Mouse (Mus musculus): ENCODE data around the gene Alk. TPM values are rescaled to one million over a fixed set of nuclear protein-coding genes. Genes with fewer than 3 reads are reported as not detected.

The Alk gene
- polyA plus RNA-seq, 1 experiment from 2014 or later = 0.17 TPM

DNA sequence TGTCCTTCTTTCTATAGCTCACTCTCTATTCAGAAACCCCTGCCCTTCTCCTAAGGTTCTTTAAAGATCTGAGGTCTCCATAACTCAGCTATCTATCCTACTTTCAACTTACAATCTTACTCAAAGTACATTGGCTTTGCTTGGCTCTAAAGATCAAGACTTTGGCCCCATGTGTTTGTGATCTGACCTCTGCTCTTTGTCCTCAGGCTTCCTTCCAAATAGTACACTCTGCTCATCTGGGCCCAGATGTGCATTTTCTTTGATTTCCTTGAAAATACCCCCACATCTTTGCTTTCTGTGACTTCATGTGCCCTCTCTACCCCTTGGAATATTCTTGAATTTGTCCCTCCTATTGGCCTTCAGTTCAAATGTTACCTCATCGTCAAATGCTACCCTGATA is 417.4 kb downstream of the Alk start:
- 91% methylated on average over 1 of the region's 1 CpGs for WGBS
- TF ChIP-seq CTCF (IDR thresholded peaks at IDR 0.05; ENCODE audit: low read depth) = no peak
- Histone ChIP-seq H3K4me1 (replicated peaks; ENCODE audit: control insufficient read depth, insufficient read depth, low read length) (no peaks in the 10 kb centered on the region), H3K4me2 (replicated peaks; ENCODE audit: low read depth) (no peak overlapping the region), H3K9ac (ENCODE audit: low read depth, low read length) (no peak overlapping the region), H3K27ac (ENCODE audit: low read depth, low read length) (no peak overlapping the region), H3K27me3 (replicated peaks; ENCODE audit: control insufficient read depth, insufficient read depth, low read length) (no peaks in the 10 kb centered on the region), H3K9me3 (ENCODE audit: control insufficient read depth) (no peaks in the 10 kb centered on the region), H3K4me3 (ENCODE audit: low read depth, low read length) (no peak overlapping the region), H3K36me3 (ENCODE audit: control insufficient read depth, insufficient read depth) (no peaks in the 10 kb centered on the region)
- no peak for ATAC-seq

DNA sequence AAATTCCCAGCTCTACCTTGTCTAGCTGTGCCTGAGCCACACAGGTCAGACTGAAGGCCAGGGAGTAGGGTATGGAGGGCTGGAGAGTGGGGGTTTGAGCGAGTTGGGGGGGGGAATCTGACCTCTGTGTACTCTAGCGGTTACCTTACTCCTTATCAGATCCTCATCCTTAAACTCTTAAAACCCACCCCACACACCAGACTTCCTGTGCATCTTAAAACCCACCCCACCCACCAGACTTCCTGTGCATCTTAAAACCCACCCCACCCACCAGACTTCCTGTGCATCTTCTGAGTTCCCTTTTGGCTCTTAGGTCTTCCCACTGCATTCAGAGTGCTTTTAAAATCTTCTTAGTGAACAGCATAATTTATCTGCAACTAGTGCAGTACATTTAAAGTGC is 422.0 kb downstream of the Alk start:
- Histone ChIP-seq H3K4me3 (ENCODE audit: low read depth, low read length) (no peak overlapping the region), H3K9ac (ENCODE audit: low read depth, low read length) (no peak overlapping the region), H3K27ac (ENCODE audit: low read depth, low read length) (no peak overlapping the region), H3K4me2 (replicated peaks; ENCODE audit: low read depth) (no peak overlapping the region), H3K36me3 (ENCODE audit: control insufficient read depth, insufficient read depth) (no peaks in the 10 kb centered on the region), H3K9me3 (ENCODE audit: control insufficient read depth) (no peaks in the 10 kb centered on the region), H3K27me3 (replicated peaks; ENCODE audit: control insufficient read depth, insufficient read depth, low read length) (no peaks in the 10 kb centered on the region), H3K4me1 (replicated peaks; ENCODE audit: control insufficient read depth, insufficient read depth, low read length) (no peaks in the 10 kb centered on the region)
- no peak for ATAC-seq
- TF ChIP-seq CTCF (IDR thresholded peaks at IDR 0.05; ENCODE audit: low read depth) = no peak
- 62% methylated on average over 2 of the region's 2 CpGs for WGBS

DNA sequence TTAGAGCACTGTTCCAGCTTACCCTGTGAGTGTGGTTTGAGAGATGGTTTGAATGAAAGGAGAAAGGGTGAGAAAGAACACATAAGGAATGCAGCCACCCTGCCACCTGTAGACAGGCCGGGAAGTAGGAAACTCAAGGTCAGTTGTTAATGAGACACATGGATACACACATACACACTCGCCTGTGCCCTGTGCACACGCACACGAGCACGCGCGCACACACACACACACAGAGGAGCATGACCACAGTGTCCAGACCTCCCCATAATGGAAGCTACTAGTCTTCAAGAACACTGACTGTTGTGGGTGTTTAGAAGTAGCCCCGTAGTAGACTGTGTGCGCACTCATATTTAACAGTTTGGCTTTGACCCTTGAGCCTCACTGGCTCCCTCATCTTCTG is 424.2 kb downstream of the Alk start:
- TF ChIP-seq CTCF (IDR thresholded peaks at IDR 0.05; ENCODE audit: low read depth) = no peak
- no peaks in the 10 kb centered on the region for H3K9me3 ChIP-seq (ENCODE audit: control insufficient read depth)
- 95% methylated on average over 9 of the region's 9 CpGs for WGBS
- ATAC-seq = no peak
- no peak overlapping the region for H3K4me3 ChIP-seq (ENCODE audit: low read depth, low read length)
- no peak overlapping the region for H3K9ac ChIP-seq (ENCODE audit: low read depth, low read length)
- no peaks in the 10 kb centered on the region for H3K36me3 ChIP-seq (ENCODE audit: control insufficient read depth, insufficient read depth)
- H3K27ac ChIP-seq (ENCODE audit: low read depth, low read length) = no peak overlapping the region
- H3K27me3 ChIP-seq (replicated peaks; ENCODE audit: control insufficient read depth, insufficient read depth, low read length) = no peaks in the 10 kb centered on the region
- H3K4me2 ChIP-seq (replicated peaks; ENCODE audit: low read depth) = no peak overlapping the region
- no peaks in the 10 kb centered on the region for H3K4me1 ChIP-seq (replicated peaks; ENCODE audit: control insufficient read depth, insufficient read depth, low read length)

GRCm38 (mm10) chr17:72179722-72180140 is 424.7 kb downstream of the Alk start:
- no peaks in the 10 kb centered on the region for H3K36me3 ChIP-seq (ENCODE audit: control insufficient read depth, insufficient read depth)
- no peak for TF ChIP-seq CTCF (IDR thresholded peaks at IDR 0.05; ENCODE audit: low read depth)
- H3K4me1 ChIP-seq (replicated peaks; ENCODE audit: control insufficient read depth, insufficient read depth, low read length) = no peaks in the 10 kb centered on the region
- no peaks in the 10 kb centered on the region for H3K27me3 ChIP-seq (replicated peaks; ENCODE audit: control insufficient read depth, insufficient read depth, low read length)
- ATAC-seq = no peak
- no peaks in the 10 kb centered on the region for H3K9me3 ChIP-seq (ENCODE audit: control insufficient read depth)
- H3K27ac ChIP-seq (ENCODE audit: low read depth, low read length) = no peak overlapping the region
- no peak overlapping the region for H3K4me3 ChIP-seq (ENCODE audit: low read depth, low read length)
- no peak overlapping the region for H3K9ac ChIP-seq (ENCODE audit: low read depth, low read length)
- no peak overlapping the region for H3K4me2 ChIP-seq (replicated peaks; ENCODE audit: low read depth)
- 90% methylated on average over 14 of the region's 14 CpGs for WGBS

DNA sequence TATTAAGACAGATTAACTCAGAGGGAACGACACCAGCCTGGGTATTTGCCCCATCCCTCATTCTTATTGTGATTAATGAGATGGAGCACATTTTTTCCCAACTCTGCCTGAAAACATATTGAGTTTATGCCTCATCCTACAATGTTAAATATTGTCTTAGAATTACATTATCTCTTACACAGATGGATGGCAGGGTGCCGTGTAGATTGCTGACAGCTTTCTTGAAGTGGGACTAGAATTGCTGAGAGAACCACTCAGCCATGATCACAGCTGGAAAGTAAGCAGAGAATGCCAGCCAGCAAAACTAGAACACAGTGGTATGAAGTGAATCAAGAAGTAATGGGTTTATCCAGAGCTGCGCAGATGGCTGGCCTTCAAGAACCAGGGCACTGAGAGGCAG is 430.6 kb downstream of the Alk start:
- Histone ChIP-seq H3K4me1 (replicated peaks; ENCODE audit: control insufficient read depth, insufficient read depth, low read length) (no peaks in the 10 kb centered on the region), H3K4me3 (ENCODE audit: low read depth, low read length) (no peak overlapping the region), H3K27ac (ENCODE audit: low read depth, low read length) (no peak overlapping the region), H3K9me3 (ENCODE audit: control insufficient read depth) (no peaks in the 10 kb centered on the region), H3K27me3 (replicated peaks; ENCODE audit: control insufficient read depth, insufficient read depth, low read length) (no peaks in the 10 kb centered on the region), H3K4me2 (replicated peaks; ENCODE audit: low read depth) (no peak overlapping the region), H3K9ac (ENCODE audit: low read depth, low read length) (no peak overlapping the region), H3K36me3 (ENCODE audit: control insufficient read depth, insufficient read depth) (no peaks in the 10 kb centered on the region)
- WGBS = 55% methylated on average over 3 of the region's 3 CpGs
- ATAC-seq = no peak
- TF ChIP-seq CTCF (IDR thresholded peaks at IDR 0.05; ENCODE audit: low read depth) = no peak

DNA sequence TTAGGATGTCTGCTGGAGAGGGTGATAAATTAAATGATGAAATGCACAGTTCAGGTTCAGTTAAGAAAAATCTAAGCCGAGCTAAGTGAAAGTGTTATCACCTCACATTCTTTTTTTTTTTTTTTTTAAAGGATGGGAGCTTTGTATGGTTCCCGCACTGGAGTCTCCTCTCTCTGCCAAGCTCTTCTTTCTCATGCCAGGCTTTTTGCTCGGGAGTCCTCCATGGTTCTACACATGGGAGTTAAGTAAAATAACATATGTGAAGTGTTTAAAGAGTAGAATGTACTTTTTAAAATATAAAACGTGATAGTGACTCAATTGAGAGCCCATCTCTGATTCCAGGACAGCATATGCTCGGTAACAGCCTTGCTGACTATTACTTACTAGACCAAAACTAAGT is 436.3 kb downstream of the Alk start:
- Histone ChIP-seq H3K27ac (ENCODE audit: low read depth, low read length) (no peak overlapping the region), H3K27me3 (replicated peaks; ENCODE audit: control insufficient read depth, insufficient read depth, low read length) (no peaks in the 10 kb centered on the region), H3K4me2 (replicated peaks; ENCODE audit: low read depth) (no peak overlapping the region), H3K4me3 (ENCODE audit: low read depth, low read length) (no peak overlapping the region), H3K9me3 (ENCODE audit: control insufficient read depth) (no peaks in the 10 kb centered on the region), H3K4me1 (replicated peaks; ENCODE audit: control insufficient read depth, insufficient read depth, low read length) (no peaks in the 10 kb centered on the region), H3K9ac (ENCODE audit: low read depth, low read length) (no peak overlapping the region), H3K36me3 (ENCODE audit: control insufficient read depth, insufficient read depth) (no peaks in the 10 kb centered on the region)
- WGBS = 83% methylated on average over 5 of the region's 5 CpGs
- no peak for ATAC-seq
- no peak for TF ChIP-seq CTCF (IDR thresholded peaks at IDR 0.05; ENCODE audit: low read depth)

GRCm38 (mm10) chr17:72158857-72159385 is 445.5 kb downstream of the Alk start:
- 52% methylated on average over 5 of the region's 5 CpGs for WGBS
- no peak for TF ChIP-seq CTCF (IDR thresholded peaks at IDR 0.05; ENCODE audit: low read depth)
- no peaks in the 10 kb centered on the region for H3K36me3 ChIP-seq (ENCODE audit: control insufficient read depth, insufficient read depth)
- H3K4me2 ChIP-seq (replicated peaks; ENCODE audit: low read depth) = no peak overlapping the region
- H3K9ac ChIP-seq (ENCODE audit: low read depth, low read length) = no peak overlapping the region
- H3K27me3 ChIP-seq (replicated peaks; ENCODE audit: control insufficient read depth, insufficient read depth, low read length) = no peaks in the 10 kb centered on the region
- no peaks in the 10 kb centered on the region for H3K4me1 ChIP-seq (replicated peaks; ENCODE audit: control insufficient read depth, insufficient read depth, low read length)
- no peak for ATAC-seq
- no peak overlapping the region for H3K4me3 ChIP-seq (ENCODE audit: low read depth, low read length)
- no peak overlapping the region for H3K27ac ChIP-seq (ENCODE audit: low read depth, low read length)
- H3K9me3 ChIP-seq (ENCODE audit: control insufficient read depth) = peaks cover 3% of the 10 kb centered on the region; the same call in 1 of the 2 replicates

Measured in intestine, postnatal 0 days (tissue).